Mouse (Mus musculus) testis, adult 2 months (tissue): ENCODE measurements around the gene Scn1b.

Experiments
- CTCF ChIP-seq: fragments of 200-500 bp; IDR thresholded peaks from 2 replicates; pipeline ENCODE4 v1.5.1; 2012; ENCODE audit warnings: low read depth, mild to moderate bottlenecking, inconsistent platforms, low read length, moderate library complexity; ENCODE audit not compliant: control insufficient read depth, insufficient read depth, insufficient replicate concordance
- POLR2A ChIP-seq: fragments of 200-500 bp; IDR thresholded peaks from 2 replicates; pipeline ENCODE4 v1.6.1; 2012; ENCODE audit warnings: low read depth, mild to moderate bottlenecking, inconsistent platforms, low read length, moderate library complexity; ENCODE audit not compliant: control insufficient read depth

DNA sequence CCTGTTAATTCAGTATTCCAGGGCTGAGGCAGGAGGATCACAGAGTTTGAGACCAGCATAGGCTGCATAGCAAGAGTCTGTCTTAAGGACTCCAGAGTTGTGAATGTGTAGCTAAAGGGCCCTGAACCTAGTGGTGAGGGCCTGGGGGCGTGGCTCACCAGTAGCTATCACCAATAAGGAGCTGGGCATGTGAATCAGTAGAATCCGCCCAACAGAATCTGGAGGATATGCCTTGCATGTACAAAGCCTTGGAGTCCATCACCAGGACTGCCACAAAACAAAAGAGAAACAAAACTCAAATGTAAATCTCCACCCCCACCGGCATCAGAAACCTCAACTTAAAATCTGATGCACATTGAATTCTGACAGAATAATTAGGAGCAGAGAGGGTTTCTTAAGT lies 21.3 kb upstream of the Scn1b start:
- TF ChIP-seq POLR2A: no peak
- no peak for TF ChIP-seq CTCF
